Mouse (Mus musculus) mesoderm, embryonic 11.5 days (tissue): Measurements from ENCODE around the gene Trim44.
A peak's percentile ranks its signal among the peaks of the same experiment; 100 is the strongest.

Source experiments
- DNase-seq: peaks from one replicate; pipeline ENCODE4 v3.0.0-alpha.2; 2012; ENCODE audit warnings: low read depth, low spot score

Gene Trim44

DNA sequence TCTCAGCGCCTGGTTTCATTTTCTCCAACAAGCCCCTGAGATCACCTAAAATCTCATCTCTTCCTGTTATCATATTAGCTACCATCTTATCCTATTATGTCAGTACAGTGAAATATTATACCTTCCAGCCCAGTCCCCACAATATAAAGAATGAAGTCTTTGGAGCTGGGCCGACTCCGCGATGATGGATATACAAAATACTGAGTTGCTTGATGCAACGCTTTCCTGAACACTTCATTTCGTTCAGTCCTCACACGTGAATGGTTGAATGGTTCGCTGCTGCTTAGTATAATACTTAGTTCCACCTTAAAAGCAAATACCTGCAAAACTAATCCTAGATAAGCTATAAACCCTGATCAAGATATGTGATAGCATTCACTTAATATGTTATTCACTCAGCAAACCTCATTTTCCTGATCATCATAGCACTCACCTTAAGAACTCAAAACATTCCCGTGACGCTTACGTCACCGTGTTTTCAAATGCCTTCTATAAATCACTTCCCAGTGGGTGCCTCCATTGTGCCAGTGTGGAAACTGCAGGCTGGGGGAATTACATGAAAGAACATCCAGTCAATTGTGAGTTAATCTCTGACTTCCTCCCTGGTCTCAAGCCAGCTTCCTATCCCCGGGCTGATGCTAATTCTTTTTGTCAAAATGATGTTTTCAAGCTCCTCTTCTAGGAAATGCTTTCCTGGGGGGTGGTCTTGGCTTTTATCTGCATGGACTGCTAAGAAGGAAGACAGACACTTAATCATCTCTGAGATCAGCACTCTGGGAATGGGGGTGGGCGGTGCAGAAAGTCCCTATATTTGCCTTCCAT is at the start of gene Trim44:
Gene Trim44, minus strand, starts transcription at position 466 of the 822 bp plus-strand sequence.
- peak; percentile 74 for DNase-seq

DNA sequence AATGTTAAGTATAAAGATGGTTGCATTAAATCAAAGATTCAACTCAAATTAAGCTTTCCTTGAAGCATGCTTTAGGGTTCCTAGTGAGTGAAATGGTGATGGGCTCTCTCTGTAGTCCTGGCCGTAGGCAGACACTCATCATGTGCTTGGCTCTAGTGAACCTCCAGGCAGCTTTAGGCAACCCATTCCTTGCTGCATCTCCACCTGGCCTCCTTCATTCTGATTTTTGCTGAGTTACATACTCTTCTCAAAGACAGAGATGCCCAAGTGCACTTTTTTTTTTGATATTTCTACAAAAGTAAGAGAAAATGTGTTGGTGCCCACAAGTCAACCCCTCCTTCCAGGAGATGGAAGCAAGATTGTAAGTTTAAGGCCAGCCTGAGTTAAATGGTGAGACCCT is 47.5 kb upstream of the Trim44 start:
- DNase-seq = no peak

DNA sequence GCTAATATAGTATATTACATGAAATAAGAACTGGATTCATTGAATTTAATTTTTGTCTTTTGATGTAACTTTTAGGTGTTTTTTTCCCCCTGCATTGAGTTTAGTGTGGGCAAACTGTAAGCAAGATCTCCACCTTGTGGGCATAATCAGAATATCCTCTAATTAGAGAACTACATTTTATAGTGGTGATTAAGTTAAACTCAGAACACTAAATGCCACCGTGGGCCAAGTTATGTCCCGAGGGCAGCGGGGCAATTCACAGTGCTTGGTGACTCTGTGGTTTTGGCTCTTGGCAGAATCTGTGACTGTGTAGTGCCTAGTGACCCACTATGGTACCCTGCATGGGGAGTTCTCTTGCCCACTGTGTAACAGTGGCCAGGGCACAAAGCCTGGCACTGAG is 45.8 kb upstream of the Trim44 start:
- no peak for DNase-seq

DNA sequence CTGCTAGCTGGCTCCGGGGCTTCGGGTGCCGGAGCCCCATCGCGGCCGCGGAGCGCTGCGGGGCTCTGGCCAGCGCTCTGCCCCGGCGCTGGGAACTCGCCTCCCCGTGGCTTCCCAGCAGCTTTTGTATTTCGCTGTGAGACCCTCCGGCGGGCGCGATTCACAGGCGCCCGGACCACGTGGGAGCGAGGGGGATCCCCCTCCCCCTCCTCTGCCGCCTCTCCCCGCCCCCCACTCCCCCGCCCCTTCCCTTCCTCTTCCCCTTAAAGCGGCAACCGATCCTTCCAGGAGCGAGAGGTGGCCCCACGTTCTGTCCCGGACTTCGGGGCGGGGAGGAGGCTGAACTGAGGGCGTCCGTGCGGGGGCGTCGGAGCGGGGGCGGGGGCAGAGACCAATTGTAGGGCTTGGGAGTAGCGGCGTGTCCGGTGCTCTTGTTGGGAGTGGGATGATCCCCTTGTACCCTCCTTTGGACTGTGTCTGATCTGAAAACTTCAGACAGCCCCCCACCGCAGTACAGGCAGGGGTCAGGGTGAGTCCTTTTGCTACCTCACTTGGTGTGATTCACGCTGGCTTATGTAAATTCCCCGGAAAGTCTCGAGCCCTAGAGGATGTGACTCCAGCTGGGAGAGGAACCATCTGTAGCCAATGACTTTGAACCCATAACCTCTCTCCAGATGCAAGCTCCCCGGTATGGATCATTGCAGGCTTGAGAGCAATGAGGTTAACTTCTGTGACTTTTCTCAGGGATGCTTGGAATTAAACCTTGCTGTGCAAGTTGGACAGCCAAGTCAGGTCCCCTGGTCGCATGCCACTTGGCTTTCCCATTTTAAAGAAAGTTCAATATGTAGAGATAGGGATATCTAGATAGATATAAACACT is 44.3 kb upstream of the Trim44 start, which contains the start of gene Fjx1:
Gene Fjx1, minus strand, starts transcription at position 829 of the 879 bp plus-strand sequence.
- DNase-seq = peak; percentile 89

DNA sequence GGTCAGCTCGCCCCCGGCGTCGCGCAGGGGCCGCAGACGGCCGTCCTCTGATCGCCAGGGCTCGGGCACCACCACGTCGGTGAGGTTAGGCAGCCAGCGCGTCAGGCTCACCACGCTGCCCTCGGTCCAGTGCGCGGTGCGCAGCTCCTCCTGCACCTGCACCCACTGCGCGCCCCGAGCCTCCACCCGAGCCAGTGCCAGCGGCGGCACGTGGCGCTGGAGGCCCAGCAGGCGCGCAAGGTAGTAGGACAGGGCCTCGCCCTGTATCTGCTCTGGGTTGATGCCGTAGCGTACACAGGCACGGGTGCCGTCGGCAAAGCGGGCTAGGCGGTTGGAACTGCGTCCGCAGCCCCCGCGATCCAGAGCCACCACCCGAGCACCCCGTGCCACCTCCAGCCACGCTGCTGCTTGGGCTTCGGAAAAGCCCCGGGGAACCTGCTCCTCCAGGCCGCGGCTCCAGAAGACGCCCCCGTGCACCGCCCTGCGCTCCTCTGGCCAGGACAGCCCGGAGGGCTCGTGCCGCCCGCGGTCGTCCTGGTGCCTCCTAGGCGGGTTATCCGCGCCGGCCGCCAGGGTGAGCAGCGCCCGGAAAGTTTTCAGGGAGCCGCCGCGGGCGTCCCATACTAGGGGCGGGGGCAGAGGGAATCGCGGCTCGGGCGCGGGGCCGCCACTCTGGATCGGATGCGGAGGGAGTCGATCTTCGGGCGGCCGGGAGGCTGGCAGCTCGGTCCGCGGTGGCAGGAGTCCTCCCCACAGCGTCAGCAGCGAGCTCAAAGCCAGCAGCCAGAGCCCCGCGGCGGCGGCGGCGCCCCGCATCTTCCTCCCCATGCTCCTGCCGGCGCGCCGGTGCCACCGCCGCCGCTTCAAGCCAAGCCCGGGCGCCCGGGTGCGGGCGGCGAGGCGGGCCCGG is 43.4 kb upstream of the Trim44 start:
- peak; percentile 55 for DNase-seq

DNA sequence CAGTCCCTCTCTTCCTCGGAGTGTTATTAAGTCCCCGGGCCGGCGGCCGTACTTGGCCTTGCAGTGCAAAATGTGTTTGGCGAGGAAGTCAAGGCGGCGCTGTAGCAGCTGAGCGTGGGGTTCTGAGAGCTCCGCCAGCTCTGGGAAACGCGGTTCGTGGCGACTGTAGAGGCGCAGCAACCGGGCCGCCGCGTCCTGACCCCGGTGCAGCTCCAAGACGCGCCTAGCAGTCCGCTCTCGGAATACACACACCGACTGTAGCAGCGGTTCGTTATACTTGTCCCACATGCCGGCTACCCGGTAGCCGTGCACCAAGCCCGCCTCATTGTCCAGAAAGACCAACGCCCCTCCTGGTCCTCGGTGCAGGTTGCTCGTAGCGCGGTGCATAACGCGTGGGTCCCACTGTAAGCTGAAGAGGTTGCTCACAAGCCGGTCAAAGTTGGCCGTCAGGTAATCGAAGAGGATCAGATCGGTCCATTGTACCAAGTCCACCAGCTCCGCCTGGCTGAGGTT is 42.7 kb upstream of the Trim44 start:
- DNase-seq = peak; percentile 61

DNA sequence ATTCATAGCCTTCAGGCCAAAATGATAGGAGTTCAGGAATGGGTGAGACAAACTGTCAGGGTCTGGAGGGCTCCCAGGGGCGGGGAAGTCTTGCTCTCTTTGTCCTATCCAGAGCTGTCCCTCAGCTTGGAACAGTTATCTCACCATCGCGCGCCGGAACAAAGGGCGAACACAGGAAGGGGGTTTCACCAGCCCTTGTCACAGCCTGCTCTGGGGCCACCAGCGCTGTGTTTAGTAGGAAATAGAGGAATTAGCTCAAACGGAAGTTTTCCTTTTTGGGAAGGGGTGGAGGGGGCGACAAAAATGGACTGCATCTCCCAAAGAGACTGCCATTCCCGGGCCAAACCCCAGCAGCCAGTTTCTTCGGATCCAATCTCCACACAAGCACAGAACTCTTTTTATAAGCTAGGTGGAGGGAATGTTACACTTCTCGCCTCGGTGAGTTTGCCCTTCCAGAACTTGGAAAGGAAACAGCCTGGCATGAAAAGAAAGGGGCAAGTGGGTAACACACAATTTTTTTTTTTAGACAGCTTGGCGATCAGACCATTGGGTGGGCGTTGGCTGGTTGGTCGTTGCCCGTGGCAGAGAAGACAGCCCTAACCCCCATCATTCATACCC is 42.1 kb upstream of the Trim44 start:
- DNase-seq = peak; percentile 73

DNA sequence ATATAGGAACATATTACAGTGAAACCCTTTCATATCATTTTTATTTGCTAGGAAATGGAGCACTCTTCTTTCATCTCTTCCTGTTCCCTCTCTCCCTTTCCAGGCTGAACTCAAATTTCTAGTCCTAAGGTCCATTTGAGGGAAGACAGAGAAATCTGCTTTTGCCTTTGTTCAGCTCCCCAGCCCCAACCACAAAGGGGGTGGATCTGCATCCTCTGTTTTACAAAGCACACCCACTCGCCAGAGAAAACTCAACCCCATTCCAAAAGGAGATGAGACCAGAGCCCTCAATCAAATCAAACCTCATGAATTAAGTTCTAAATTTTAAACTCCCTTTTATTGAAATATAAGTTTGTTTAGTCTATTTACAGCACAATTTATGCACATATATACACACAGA is 41.4 kb upstream of the Trim44 start:
- DNase-seq = no peak

DNA sequence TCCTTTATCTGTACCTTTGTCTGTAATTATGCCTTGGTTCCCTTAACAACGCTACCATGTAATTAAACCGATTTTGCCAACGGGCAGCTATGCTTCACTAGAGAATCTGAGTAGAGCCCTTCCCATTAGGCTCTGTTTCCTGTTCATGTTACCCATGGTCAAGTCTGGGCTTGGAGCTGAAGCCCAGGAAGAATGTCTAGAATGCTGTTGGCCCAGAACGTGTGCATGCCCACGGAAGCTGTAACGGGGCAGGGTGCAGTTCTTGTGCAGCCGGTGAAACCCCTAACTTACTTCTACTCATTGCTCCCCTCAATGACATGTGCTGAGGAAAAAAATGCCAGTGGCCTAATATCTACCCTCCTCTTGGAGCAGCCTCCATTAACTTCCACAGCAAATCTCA is 40.2 kb upstream of the Trim44 start:
- DNase-seq = no peak

DNA sequence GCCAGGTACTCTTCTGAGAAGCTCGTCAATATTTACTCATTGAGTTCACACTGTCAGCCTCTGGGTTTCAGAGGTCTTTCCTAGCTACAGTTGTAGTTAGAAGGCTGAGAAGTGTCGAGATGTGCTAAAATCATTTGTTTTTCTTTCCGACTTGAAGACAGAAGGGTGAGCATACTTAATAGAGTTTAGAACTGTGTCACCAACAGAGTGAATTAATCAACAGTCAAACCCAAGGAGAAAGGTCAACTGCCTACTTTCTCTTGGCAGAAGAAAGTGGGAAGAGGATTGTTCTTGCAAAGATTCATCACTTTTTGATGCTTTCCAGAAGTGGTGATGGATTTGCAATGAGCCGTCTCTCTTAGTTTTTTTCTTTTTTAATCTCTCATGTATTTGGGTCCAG is 39.2 kb upstream of the Trim44 start:
- DNase-seq = no peak

DNA sequence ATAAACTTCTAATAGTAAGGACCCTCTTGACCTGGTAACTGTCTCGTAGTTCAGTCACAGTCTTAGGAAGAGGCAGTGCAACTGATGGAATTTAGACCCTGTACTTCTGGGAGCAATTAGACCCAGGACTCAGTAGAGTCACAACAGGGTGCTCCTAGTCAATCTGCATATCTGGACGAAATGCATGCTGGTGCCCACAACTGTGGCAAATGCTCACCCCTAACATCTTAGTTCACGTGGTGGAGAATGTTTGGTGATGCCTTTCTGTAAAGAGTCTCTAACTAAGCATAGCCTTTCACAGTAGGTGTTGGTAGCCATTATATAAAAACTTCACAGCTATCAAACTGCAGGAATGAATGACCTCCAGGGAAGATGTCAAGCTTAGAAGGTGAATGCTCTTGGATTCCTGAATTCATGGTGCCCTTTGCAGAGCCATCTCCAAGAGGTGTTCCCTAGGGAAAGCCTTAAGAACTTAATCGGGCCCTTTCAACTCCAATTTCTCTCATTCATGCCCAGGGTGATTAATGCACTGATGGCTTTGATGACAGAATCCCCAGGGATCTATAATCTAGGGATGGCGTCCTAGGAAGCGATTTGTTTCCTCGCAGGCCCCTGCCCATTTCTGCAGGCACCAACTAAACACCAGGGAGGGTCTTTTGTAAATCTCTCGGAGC is 29.9 kb upstream of the Trim44 start:
- peak; percentile 32 for DNase-seq

DNA sequence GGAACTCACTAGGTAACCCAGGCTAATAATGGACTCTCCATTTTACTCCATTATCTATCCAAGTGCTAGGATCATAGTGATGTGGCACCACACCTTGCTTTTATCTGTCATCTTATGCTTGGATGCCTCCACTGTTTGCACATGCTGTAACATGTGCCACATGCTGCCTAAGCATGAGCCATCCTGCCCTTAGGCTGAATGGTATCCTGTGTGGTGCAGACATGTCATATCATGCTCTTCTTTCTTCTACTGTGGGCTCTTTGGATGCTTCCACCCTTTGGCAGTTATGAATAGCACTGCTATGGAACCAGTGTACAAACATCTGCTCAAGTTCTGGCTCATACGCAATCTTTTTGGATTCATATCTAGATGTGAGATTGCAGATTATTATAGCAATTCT is 26.3 kb upstream of the Trim44 start:
- DNase-seq = no peak

DNA sequence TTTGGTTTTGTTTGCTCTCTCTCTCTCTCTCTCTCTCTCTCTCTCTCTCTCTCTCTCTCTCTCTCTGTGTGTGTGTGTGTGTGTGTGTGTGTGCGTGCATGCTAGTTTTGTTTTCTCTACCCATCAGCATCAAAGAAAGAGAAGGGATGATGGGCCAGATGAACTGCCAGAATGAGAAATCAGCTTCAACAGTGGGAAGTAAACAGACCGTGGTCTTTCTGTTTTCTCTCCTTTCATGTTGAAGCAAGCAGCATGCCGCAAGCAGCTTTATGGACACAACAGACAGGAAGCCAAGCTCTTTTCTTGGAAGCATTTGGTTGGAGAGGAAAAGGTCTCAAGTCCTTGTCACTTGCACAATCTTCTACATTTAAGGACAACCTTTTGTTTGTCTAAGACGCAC is 23.5 kb upstream of the Trim44 start:
- no peak for DNase-seq

DNA sequence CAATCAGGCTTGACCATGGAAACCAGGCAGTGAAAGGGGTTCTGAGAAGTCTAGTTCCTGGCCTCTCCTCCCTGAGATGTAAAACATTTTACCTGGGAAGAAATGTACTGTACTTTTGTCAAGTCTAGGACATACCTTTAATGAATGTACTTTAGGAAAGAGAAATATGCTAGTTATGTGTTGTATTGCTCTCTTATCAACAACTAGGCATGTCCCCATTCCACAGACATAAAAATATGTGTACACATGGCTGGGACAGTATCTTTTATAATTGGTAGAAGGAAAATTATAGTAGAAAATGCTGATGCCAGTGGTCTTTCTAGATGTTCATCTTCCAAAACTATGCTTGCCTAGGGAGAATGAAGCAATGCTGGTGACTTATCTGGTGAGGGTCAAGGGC is 20.3 kb upstream of the Trim44 start:
- no peak for DNase-seq

DNA sequence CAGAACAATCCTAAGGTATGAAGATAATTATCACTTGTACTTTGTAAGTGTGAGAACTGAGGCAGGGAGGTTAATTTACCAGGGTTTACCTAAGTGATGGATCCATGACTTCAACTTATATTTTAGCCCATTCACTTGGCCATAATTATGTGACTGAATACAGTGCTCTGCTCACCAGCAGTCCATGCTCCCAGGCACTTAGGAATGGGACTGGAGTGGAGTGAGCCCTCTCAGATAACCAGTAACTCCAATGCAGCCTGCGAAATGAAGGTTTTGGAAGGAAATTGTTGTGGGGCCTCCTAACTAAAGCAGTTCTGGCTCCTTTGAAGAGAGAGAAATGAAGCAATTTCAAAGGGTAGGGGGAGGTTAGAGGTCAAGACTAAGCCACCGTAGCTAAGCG is 18.8 kb upstream of the Trim44 start:
- DNase-seq = no peak

DNA sequence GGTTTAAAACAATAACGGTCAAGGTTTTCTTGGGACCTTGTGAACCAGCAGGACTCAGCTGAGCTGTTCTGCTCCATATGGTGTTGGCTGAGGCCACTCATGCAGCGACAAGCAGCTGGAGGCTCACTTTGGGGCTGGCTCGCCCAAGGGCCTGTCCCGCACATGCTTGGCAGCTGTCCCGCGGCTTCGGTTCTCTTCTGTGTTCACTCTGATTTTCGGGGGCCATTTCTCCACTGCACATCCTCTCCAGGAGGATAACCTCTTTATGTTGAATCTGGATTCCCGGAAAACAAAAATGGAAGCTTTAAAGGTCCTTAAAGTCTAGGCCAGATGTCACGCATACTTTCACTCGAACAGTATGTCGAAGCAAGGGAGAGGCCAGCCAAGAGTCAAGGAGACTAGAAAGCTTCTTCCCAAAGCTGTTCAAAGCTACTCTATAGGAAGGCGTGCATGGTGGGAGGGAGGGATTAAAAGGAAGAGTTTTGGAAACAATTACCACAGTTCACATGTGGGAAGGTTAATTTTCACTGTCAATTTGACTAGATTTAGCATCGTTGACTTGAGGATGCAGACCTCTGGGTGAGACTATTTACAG is 8.6 kb upstream of the Trim44 start:
- DNase-seq = no peak

DNA sequence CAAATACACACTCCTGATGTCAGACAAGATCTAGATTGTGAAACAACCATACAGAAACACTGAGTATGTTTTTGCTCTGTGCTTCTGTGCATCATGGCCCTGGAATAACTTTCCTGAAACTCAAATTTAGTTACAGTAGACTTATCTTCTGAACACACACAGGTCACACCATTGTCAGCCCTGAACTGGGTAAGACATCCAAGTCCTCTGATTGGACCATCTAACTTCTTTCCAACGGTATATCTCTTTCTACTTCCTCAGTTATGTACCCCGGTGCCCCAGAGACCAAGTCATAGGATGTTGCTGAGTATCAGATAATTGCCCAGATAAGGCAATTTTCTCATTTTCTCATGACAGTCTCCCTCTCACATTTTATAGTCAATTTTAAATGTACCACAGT is 5.1 kb upstream of the Trim44 start:
- DNase-seq = no peak

DNA sequence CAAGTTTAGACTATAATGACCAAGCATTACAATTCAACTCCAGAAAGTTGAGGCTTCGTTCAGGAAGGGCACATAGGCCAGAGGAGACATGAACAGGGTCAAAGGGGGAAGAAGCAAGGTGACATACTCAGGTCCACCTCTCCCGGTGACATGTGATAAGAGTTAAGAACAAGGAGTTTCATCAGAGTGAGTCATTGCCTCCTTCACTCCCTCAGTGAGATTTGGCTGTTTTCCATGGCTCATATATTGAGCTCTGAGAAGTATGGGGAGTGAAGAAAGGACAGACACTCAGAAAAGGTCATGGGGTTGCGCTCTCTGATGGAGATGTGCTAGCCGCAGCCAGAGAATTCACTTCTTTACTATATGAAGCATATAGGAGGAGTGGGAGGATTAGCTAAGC is 3.0 kb upstream of the Trim44 start:
- no peak for DNase-seq

DNA sequence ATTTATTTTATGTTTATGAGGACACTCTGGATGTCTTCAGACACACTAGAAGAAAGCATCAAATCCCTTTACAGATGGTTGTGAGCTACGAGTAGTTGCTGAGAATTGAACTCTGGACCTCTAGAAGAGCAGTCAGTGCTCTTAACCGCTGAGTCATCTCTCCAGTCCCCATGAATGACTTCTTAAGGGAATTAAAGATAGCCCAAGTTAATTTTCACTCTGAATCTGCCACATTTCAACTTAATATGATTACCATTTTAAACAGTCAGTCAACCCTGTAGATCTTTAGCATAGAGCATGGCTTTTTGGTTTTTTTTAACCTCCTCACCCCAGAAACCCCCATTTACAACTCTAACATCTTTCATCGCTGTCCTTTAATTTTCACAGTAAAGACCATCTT is 2.1 kb upstream of the Trim44 start:
- DNase-seq = no peak
